Mouse (Mus musculus): ENCODE results near the gene Sem1. TPM values are rescaled to one million over a fixed set of nuclear protein-coding genes. Genes with fewer than 3 reads are reported as not detected.

Gene Sem1
- 98.5 and 111 TPM in 2 replicates for total RNA-seq (2014; fragmentation: Nextera tagmentation)
- 129 and 178 TPM in 2 replicates for total RNA-seq (2017)

DNA sequence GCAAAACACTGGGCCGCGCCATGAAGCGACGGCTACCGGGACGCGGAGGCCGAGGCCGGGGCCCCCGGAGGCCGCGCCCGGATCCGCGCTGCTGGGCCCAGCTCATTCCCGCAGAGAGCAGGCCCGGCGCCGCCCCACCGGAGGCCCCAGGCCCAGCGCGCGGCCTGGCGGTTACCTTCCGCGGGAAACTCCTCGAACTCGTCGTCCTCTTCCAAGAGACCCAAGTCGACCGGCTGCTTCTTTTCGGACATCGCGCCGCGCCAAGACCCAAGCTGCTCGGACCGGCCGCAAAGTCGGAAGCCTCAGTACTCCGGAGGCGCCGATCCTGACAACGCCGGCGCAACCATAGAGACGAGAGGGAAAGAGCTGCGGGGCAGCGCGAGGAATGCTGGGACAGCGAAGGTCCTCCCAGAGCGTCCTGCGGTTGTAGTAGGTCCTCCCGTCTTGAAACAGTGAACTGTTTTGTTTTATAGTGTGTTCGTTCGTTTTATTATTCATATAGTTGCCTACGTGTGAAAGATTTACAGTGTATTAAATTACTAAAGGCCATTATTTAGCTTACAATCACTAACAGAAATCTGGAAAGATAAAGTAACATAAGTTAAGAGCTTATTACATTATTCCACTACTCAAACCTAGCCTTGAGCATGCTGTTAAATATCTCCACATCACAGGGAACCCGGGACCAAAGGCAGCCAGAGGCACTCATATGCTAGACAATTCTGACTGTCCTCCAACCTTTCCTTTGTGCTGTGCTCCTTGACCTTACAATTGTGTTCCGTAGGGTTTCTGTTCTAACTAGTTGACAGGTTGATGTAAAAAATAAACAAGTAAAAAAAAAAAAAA is at the start of gene Sem1:
Sem1 (minus strand) TSS at position 360 of the 846 bp plus-strand sequence.
- peak; percentile 98 for ATAC-seq (replicated peaks; ENCODE audit: low FRiP score, low TSS enrichment, poor library complexity, severe bottlenecking)

GRCm38 (mm10) chr6:6622846-6623749 is 44.6 kb upstream of the Sem1 start:
- no peak for ATAC-seq (replicated peaks; ENCODE audit: low FRiP score, low TSS enrichment, poor library complexity, severe bottlenecking)

DNA sequence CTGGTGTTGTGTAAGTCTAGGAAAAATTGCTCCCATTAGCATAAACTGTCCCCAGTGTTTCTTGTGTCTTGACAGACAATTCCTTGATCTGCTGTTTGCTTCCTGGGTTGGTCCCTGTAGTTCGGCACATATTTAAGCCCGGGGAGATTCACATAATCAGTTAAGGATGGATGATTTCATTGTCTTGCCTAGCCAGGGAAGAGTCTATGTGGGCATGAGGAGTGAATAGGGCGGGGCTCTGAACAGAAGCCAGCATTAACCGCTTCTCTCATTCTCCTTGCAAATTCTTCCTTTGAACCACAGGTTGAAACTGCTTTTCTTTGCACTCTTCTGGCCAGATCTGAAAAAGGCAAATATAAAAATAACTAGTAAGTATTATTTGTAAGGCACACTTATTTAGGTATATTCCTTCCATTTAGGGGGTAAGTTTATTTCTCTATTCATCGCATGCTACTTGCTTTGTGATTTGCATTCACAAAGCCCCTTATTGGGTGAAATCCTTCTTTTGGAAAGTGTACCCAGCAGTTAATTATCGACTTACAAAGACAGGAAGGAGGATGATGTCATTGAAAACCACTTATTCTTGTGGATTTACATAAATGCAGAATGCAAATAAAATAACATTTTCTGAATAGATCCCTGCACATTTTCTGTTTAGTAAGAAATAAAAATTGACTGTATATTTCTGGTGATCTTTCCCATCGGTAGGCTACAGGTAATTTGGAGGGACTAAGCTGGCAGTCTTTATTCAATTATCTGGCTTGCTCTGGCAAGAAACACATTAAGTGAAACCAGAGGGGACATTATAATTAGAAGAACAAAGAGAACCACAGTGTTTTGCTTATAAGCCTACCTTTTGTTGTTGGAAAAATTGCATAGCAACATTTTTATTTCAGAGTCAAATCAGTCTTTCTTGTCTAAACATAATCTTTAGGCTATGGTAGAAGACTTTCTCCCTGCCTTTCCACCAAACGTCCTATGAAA is 25.4 kb upstream of the Sem1 start:
- no peak for ATAC-seq (replicated peaks; ENCODE audit: low FRiP score, low TSS enrichment, poor library complexity, severe bottlenecking)

- ATAC-seq (replicated peaks; ENCODE audit: low FRiP score, low TSS enrichment, poor library complexity, severe bottlenecking) = no peak
Observed at GRCm38 (mm10) chr6:6586313-6586712, 7.8 kb upstream of the Sem1 start.

GRCm38 (mm10) chr6:6581849-6582248 is 3.4 kb upstream of the Sem1 start:
- no peak for ATAC-seq (replicated peaks; ENCODE audit: low FRiP score, low TSS enrichment, poor library complexity, severe bottlenecking)

- ATAC-seq (replicated peaks; ENCODE audit: low FRiP score, low TSS enrichment, poor library complexity, severe bottlenecking) = peak; percentile 42
Observed at GRCm38 (mm10) chr6:6577741-6578284, 650 bp downstream of the Sem1 start.

GRCm38 (mm10) chr6:6577291-6577690 is 1.2 kb downstream of the Sem1 start:
- no peak for ATAC-seq (replicated peaks; ENCODE audit: low FRiP score, low TSS enrichment, poor library complexity, severe bottlenecking)

GRCm38 (mm10) chr6:6575796-6576195 is 2.7 kb downstream of the Sem1 start:
- ATAC-seq (replicated peaks; ENCODE audit: low FRiP score, low TSS enrichment, poor library complexity, severe bottlenecking) = no peak

- no peak for ATAC-seq (replicated peaks; ENCODE audit: low FRiP score, low TSS enrichment, poor library complexity, severe bottlenecking)
Observed at GRCm38 (mm10) chr6:6568436-6568835, 10.0 kb downstream of the Sem1 start.

DNA sequence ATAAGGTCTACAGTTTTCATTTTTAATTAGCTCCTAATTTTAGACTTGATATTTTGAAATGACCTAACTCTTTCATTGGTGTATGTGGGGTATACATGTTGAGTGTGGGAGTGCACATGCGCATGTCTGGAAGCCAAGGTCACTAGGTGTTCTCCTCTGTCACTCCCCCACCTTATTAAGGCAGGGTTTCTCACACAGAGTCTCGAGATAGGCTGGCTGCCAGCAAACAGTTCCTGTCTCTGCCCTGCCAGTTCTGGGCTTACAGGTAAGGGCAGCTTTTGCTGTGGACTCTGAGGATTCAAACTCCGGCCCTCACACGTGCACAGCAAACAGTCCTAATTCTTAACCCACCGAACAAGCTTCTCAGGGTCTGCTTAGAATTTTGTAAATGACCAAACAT is 14.8 kb downstream of the Sem1 start:
- peak; percentile 68 for ATAC-seq (replicated peaks; ENCODE audit: low FRiP score, low TSS enrichment, poor library complexity, severe bottlenecking)

GRCm38 (mm10) chr6:6562716-6563115 is 15.7 kb downstream of the Sem1 start:
- no peak for ATAC-seq (replicated peaks; ENCODE audit: low FRiP score, low TSS enrichment, poor library complexity, severe bottlenecking)

GRCm38 (mm10) chr6:6557647-6558046 is 20.8 kb downstream of the Sem1 start:
- no peak for ATAC-seq (replicated peaks; ENCODE audit: low FRiP score, low TSS enrichment, poor library complexity, severe bottlenecking)

DNA sequence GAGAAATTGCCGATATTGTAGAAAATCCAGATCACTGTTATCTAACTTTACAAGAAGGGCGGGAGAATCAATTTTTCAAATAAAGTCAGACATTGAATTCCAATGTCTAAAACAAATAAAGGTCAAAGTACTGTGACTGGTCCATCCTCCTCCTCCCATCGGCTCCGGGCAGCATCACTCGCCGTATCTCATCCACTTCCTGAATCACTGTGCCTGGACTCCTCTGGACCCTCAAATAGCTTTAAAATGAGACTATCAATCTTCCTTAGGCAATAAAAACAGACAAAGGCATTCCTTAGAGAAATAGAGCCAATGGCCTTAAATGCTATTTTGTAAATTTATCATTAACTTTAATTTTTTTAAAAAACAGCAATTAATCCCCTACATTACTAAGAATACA is 26.5 kb downstream of the Sem1 start:
- ATAC-seq (replicated peaks; ENCODE audit: low FRiP score, low TSS enrichment, poor library complexity, severe bottlenecking) = no peak

GRCm38 (mm10) chr6:6547997-6548396 is 30.5 kb downstream of the Sem1 start:
- ATAC-seq (replicated peaks; ENCODE audit: low FRiP score, low TSS enrichment, poor library complexity, severe bottlenecking) = no peak

DNA sequence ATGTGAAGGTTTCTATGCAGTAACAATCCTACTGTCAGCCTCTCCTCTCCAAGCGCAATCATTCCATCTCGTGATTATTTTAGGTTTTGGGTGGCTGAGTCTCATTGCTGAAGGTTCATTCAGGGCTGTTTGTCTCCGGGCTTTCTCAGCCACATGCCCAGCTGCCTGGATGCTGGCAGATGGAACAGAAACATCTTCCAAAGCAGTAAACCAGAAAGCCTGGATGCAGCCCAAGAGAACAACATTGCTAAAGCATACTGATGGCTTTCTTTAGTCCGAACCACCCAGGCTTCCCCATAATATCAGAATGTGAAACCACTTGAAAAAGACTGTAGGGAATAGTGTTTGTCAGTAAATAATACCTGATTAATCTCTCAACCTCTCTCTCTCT is 34.2 kb downstream of the Sem1 start:
- no peak for ATAC-seq (replicated peaks; ENCODE audit: low FRiP score, low TSS enrichment, poor library complexity, severe bottlenecking)

- ATAC-seq (replicated peaks; ENCODE audit: low FRiP score, low TSS enrichment, poor library complexity, severe bottlenecking) = no peak
Observed at GRCm38 (mm10) chr6:6543606-6544254, 34.7 kb downstream of the Sem1 start.

DNA sequence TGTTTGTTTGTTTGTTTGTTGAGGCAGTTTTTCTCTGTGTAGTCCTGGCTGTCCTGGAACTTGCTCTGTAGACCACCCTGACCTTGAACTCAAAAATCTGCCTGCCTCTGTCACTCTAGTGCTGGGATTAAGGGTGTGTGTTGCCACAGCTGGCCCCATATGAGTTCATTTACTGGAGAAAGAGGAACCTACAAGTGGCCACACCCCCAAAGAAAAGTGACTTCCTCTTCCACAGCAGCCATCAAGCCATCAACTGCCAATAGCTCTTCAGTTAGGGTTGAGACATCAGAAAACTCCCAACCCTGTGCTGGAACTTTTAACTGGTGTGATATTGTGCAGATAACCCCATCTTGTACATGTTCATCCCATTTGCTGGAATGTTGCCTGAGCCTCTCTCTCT is 36.3 kb downstream of the Sem1 start:
- ATAC-seq (replicated peaks; ENCODE audit: low FRiP score, low TSS enrichment, poor library complexity, severe bottlenecking) = no peak

DNA sequence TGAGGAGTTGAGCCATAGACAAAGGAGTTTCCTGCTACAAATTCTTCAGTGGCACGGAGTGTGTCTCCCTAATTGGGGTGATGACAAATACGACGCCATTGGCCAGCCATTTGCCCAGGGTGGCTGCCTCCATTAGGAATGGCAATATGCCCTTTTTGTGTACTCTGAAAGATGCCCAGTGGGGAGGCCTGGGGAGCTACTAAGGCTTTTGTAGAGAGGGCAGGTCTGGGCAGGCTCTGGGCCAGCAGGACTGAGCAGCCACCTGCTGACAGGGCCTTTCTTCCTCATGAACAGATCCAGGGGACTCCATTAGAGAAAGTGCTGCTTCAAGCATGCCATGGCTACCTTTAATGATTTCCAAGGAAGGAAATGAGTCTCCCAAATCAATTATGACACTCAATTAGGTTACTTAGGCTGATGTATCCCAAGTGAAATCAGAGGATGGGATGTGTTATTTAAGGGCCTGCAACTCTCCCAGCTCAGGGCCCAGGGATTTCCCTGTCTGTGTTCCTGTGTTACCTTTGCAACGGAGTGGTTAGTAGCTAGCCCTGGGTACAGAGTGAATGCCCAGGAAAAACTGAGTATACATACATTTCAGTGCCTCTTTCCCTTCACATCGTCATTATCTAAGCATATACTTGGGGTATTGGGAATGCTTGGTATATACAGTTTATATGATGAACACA is 41.5 kb downstream of the Sem1 start:
- no peak for ATAC-seq (replicated peaks; ENCODE audit: low FRiP score, low TSS enrichment, poor library complexity, severe bottlenecking)

All from megakaryocyte-erythroid progenitor cell, adult 5-6 weeks (primary cell).